Mouse (Mus musculus) testis, postnatal 10 days (tissue): ENCODE data around the gene Fam222a.

Source experiments
- DNase-seq: peaks from one replicate; pipeline ENCODE4 v3.0.0; 2021; ENCODE audit warnings: low spot score

Gene Fam222a

GRCm38 (mm10) chr5:114567565-114568197 is at the start of gene Fam222a:
Gene Fam222a, plus strand, starts transcription at chr5:114568016.
- peak; percentile 85 for DNase-seq

DNA sequence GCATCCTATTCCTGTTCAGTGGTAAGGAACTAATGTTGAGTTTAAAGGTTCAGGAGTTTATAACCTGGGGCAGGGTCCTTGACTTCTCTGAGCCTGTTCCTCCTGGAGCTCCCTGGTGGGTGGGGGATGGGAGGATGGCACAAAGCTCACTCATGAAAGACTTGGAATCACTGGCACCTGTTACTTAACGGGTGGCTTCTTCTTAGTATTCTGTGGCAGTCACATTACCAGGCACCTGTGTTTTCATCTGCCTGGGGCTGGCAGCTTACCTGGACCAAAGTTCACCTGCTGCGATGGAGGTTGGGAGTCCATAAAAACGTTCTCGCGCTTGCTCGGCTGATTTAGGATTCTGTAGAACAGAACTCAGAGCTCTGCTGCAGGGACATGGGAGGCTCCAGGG is 39.5 kb upstream of the Fam222a start:
- DNase-seq = no peak

GRCm38 (mm10) chr5:114530337-114530736 is 37.5 kb upstream of the Fam222a start:
- no peak for DNase-seq

DNA sequence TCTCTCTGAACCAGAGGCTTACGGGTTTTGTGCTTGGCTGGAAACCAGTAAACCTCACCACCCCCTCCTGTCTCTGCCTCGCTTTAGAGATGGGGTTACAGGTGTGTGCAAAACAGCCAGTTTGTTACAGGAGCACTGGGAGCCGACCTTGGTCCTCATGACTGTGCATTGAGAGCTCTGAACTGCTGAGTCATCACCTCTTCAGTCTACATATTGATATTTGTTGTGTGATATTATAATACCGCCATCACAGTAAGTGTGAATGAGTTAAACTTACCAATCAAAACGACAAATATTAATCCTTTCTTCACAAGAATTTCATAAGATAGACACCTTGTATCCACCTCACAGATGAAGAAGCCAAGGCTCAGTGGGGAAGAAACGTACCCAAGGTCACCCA is 35.8 kb upstream of the Fam222a start:
- no peak for DNase-seq

- no peak for DNase-seq
Observed at GRCm38 (mm10) chr5:114537308-114538020, 30.4 kb upstream of the Fam222a start.

DNA sequence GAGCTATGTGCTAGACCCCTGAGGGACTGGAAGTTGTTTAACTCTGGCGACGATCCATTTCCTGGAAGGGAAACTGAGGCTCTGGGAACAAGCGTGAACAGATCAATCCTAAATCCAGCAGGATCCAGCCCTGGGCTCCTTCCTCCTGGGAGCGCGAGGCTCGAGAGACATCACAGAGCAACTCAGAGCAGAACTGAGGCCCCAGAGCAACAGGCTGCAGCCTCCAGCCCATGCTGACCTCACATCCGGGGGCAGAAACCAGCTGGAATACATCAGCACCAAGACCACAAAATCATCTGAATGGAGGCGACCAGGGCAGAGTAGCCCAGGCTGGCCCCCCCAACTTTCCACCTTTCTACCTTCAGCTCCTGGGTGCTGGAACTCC is 29.8 kb upstream of the Fam222a start:
- DNase-seq = no peak

GRCm38 (mm10) chr5:114538752-114539151 is 29.1 kb upstream of the Fam222a start:
- DNase-seq = no peak

- DNase-seq = no peak
Observed at GRCm38 (mm10) chr5:114539766-114540165, 28.1 kb upstream of the Fam222a start.

GRCm38 (mm10) chr5:114541656-114542445 is 26.0 kb upstream of the Fam222a start:
- DNase-seq = no peak

DNA sequence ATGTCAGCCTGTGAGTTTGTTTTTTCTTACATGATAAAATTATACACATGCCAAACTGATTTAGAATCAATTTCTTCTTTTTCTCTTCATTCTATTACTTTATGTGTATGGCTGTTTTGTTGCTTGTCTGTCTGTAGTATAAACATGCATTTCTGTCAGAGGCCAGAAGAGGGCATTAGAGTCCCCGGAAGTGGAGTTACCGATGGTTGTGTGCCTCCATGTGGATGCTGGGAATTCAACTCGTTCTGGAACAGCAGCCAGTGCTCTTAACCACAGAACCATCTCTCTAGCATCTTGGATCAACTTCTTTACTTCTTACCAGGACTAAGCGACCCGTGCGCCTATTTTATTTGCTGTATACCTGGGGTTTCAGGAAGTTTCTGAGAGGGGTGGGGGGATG is 24.2 kb upstream of the Fam222a start:
- no peak for DNase-seq

DNA sequence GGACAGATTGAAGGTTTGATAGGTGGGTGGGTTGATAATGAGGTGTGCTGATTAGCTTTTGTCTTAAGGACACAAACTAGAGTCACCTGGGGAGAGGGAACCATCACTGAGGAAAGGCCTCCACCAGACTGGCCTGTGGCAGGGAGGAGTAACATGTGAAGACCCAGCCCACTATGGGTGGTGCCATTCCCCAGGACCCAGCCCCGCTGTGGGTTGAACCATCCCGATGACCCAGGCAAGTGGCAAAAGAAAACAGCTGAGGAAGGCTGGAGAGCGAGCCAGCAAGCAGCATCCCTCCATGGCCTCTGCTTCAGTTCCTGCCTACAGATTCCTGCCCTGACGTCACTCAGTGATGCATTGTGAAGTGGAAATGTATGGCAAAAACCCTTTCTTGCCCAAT is 23.6 kb upstream of the Fam222a start:
- no peak for DNase-seq

- no peak for DNase-seq
Observed at GRCm38 (mm10) chr5:114545076-114545475, 22.7 kb upstream of the Fam222a start.

DNA sequence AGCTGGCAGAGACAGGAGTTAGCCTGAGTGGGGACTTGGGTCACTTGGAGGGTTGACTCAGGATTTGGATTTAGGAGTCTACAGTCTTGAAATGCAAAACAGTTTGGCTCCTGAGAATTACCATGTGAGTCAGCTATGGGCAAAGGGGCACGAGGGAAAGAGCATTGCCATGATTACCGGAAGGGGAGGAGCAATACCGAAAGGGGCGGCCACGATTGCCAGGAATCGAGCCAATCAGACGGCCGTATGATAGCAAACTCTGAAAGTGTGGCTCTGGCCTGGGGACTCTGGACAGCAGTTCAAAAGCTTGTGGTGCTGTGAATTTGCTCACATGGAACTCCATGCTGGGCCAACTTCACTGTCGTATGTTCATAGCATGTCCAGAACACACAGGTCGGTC is 18.8 kb upstream of the Fam222a start:
- no peak for DNase-seq

GRCm38 (mm10) chr5:114549770-114550169 is 18.0 kb upstream of the Fam222a start:
- no peak for DNase-seq

- DNase-seq = no peak
Observed at GRCm38 (mm10) chr5:114550431-114550830, 17.4 kb upstream of the Fam222a start.

- no peak for DNase-seq
Observed at GRCm38 (mm10) chr5:114550886-114551492, 16.8 kb upstream of the Fam222a start.

DNA sequence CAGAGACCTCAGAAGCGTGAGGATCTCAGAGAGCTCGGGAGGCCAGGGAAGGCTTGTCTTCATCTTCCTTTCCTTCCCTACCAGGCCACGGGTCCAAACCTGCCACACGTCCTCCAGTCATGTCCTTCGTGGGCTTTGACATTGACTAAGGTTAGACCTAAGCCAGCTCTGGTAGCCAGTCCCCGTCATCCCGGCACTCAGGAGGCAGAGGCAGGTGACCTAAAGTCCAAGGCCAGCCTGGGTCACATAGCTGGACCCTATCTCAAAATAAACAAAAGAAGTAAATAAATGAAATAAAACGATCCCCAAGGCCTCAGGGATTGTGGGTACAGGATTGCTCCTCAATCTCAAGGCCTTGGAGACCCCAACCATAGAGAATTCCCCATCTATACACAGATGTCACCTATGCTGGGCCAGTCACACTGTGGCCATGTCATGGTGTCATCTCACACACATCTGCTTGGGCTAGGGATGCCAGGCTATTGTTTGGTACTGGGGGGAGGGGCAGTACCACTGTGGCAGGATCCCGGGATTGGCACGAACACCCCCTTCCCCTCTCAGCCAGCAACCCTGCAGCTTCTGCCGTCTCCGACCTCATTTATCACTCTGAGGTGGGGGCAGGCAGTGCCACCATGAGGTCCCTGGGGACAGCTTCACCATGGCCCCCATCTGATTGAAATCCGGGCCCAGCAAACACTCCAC is 15.2 kb upstream of the Fam222a start:
- no peak for DNase-seq

GRCm38 (mm10) chr5:114553706-114554105 is 14.1 kb upstream of the Fam222a start:
- DNase-seq = no peak

GRCm38 (mm10) chr5:114555424-114555823 is 12.4 kb upstream of the Fam222a start:
- DNase-seq = no peak

DNA sequence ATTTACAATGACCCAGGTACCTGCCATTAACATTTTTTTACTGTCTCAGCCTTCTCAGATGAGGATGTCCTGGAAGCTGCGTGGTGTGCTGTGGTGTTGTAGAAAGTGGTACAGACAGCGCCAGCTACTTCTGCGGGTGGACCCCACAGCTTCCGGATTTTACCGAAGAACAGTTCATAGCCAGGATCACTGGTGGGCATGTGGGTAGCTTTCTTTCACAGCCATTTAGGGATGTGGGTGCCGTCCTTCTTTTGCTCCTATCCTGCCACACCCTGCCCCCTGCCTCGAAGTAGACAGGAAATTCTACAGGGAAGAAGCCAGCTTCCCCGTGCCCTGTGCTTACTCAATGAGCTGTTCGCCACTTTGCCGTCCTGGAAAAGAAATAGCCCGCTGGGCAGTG is 11.7 kb upstream of the Fam222a start:
- no peak for DNase-seq

DNA sequence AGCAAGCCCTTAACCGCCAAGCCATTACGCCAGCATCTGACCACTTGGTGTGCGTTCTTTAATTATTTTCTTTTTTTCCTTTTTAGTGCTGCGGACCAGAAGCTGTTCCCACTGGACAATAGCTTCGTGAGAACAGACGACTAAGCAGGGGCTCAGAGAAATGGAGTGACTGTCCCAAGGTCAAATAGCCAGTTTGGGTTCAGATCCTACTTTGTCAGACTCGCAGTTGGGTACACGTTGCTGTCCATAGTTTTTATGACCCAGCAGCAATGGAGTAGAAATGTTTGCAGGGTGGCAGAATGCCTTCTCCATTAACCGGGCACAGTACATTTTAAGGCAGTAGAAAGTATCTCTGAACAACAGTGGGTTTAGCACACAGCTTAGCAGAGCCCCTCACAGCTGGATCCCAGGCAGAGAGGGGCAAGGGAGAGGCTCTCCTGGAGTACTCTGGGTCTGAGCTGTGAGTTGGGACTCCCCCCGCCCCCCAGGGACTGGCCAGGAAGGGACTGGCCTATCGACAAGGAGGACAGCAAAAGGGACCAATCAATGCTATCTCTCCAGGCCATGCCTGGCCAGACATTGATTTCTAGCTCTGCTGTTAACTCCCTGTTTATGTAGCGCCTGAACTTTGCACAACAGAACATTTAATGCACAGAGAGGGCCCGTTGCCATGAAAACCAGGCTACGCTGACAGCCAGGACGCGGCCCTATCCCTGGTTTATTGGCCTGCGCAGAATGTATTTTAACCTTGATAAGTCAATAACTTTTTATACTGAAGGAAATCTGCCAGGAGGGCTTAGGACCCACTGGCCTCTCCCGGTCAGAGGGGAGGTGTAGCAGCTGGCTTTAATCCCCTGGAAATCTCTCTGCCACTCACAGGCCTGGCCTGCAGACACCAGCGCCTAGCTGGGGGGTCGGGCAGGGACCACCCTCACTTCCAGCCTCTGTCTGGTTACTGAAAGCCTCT is 9.8 kb upstream of the Fam222a start:
- DNase-seq = no peak
